ENCODE assay signal across 8 mouse cellular contexts in the genomic region with DNA sequence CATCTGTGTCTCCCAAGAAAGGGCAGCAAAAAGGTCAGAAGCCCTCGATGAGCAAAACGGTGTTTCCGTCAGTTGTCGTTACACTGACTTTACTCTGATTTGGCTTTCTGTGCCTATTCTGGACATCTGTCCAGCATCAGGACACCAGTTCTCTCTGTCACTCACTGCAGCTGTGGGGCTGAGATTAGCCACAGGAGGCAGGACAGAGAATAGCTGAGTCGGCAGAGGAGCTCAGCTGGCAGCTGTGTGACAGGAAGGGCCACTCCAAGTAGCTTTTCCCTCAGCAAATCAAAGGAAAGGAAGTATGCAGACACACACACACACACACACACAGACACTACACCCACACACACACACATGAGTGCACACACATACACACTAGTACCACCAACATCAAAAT. TPM values are rescaled to one million over a fixed set of nuclear protein-coding genes. Genes with fewer than 3 reads are reported as not detected.
DNase-seq lines count a peak whose midpoint lies in the region; ATAC-seq lines count a peak whose summit lies in the region.

No protein-coding gene starts in this region.

- intact Hi-C loops in left cerebral cortex, postnatal 10 days (cut with DNase I) = no loop called here
- intact Hi-C loops in left cerebral cortex, postnatal 36 days (cut with DNase I) = no loop called here
- intact Hi-C loops in heart, postnatal 14 days (cut with DNase I) = no loop called here

- no peaks in the 10 kb centered on the region for H3K9me3 ChIP-seq in forebrain, embryonic 10.5 days

- no peak overlapping the region for H3K27ac ChIP-seq in forebrain, embryonic 10.5 days

- H3K4me1 ChIP-seq in forebrain, embryonic 10.5 days = peaks cover 10% of the 10 kb centered on the region; the same call in 1 of the 2 replicates

- WGBS in forebrain, embryonic 10.5 days = 52% methylated on average over 5 of the region's 5 CpGs

- peak; percentile 3 to 66 for DNase-seq in left cerebral cortex, postnatal 10 days (ENCODE audit: extremely low spot score in 1 of 2, low spot score in 2 of 2)
- no peak for DNase-seq in left cerebral cortex, postnatal 36 days (ENCODE audit: low spot score in 2 of 2)
- peak; percentile 43 for DNase-seq in embryo, embryonic 11 days
- peak; percentile 19 to 25 for DNase-seq in heart, postnatal 14 days
- DNase-seq in lung, postnatal 10 days = peak; percentile 62
- no peak for DNase-seq in cerebellum, adult 11-12 months
- DNase-seq in forebrain, embryonic 10.5 days (ENCODE audit: extremely low spot score, low spot score) = no peak

- no peaks in the 10 kb centered on the region for H3K27me3 ChIP-seq in forebrain, embryonic 10.5 days (ENCODE audit: poor library complexity, severe bottlenecking)

- H3K36me3 ChIP-seq in forebrain, embryonic 10.5 days (replicated peaks) = no peaks in the 10 kb centered on the region

- H3K4me3 ChIP-seq in forebrain, embryonic 10.5 days = no peak overlapping the region

- no peak for ATAC-seq in megakaryocyte, adult 5-6 weeks (ENCODE audit: poor library complexity, severe bottlenecking)

RNA-seq across cellular contexts. Expression of gene Fmnl2, which starts 46.0 kb away (rescaled TPM):
- total RNA-seq in left cerebral cortex, postnatal 10 days (2021) = 10 to 100 TPM; 41.5 to 42.7 TPM
- 10 to 100 TPM; 39.4 to 43.9 TPM for total RNA-seq in left cerebral cortex, postnatal 36 days (2021)
- total RNA-seq in heart, postnatal 14 days (2021) = 1 to 10 TPM; 7.5 TPM
- 11.3 and 14.5 TPM in 2 replicates for total RNA-seq in megakaryocyte, adult 5-6 weeks (2015)
- 8.2 and 8.4 TPM in 2 replicates for total RNA-seq in megakaryocyte, adult 5-6 weeks (2017)
- polyA plus RNA-seq in forebrain, embryonic 10.5 days (2016; fragmentation: Nextera tagmentation; extraction: Ambion mirVana) = 7.4 TPM in 2 replicates

Comparison
In these comparisons a context has a peak if more than half of its experiments do, and no peak if none do; other contexts are left out.
1. DNase-seq: peak in left cerebral cortex, postnatal 10 days (2 of 2), embryo, embryonic 11 days (single experiment), heart, postnatal 14 days (2 of 2) and lung, postnatal 10 days (single experiment); none in left cerebral cortex, postnatal 36 days (0 of 2), cerebellum, adult 11-12 months (single experiment) and forebrain, embryonic 10.5 days (single experiment).